ENCODE assay signal across 9 mouse cellular contexts in genomic region chr17:66480491-66481278, GRCm38 (mm10). TPM values are rescaled to one million over a fixed set of nuclear protein-coding genes. Genes with fewer than 3 reads are reported as not detected.
DNase-seq lines count a peak whose midpoint lies in the region; ATAC-seq and TF ChIP-seq lines count a peak whose summit lies in the region.
"Had no signal": no experiment of that assay in that cellular context is flagged by ENCODE, and none has a peak within 500 bp of the region (broad histone marks: within the 10 kb centered on the region; RNA-seq: fewer than 3 reads in every experiment).

No protein-coding gene starts in this region.

- 0 out of 2 replicates have a peak, but pooled peaks cover 6% of the 10 kb centered on the region for H3K27me3 ChIP-seq in kidney, postnatal 0 days (ENCODE audit: insufficient read depth, low read length)
- H3K27me3 ChIP-seq in forebrain, embryonic 10.5 days (ENCODE audit: poor library complexity, severe bottlenecking), result peaks cover 54% of the 10 kb centered on the region
- no peaks in the 10 kb centered on the region for H3K27me3 ChIP-seq in limb, embryonic 11.5 days (ENCODE audit: control insufficient read depth, insufficient read depth, low read length)
- H3K27me3 ChIP-seq in neural tube, embryonic 11.5 days (ENCODE audit: control insufficient read depth, insufficient read depth, low read length), result no peaks in the 10 kb centered on the region

- H3K9me3 ChIP-seq in kidney, postnatal 0 days (replicated peaks; ENCODE audit: low read length), result no peaks in the 10 kb centered on the region
- H3K9me3 ChIP-seq in forebrain, embryonic 10.5 days, result no peaks in the 10 kb centered on the region
- H3K9me3 ChIP-seq in limb, embryonic 11.5 days (ENCODE audit: control insufficient read depth, low read length), result no peaks in the 10 kb centered on the region
- H3K9me3 ChIP-seq in neural tube, embryonic 11.5 days (ENCODE audit: control insufficient read depth, low read length), result no peaks in the 10 kb centered on the region

- no peak for DNase-seq in kidney, postnatal 0 days (ENCODE audit: low spot score)
- no peak for DNase-seq in kidney, postnatal 36 days
- no peak for DNase-seq in forebrain, embryonic 10.5 days (ENCODE audit: extremely low spot score, low spot score)
- DNase-seq in limb, embryonic 11.5 days (ENCODE audit: low spot score), result no peak
- peak; percentile 21 for DNase-seq in neural tube, embryonic 11.5 days (ENCODE audit: low spot score)
- no peak for DNase-seq in cerebellum, adult 8-10 months
- no peak for DNase-seq in frontal cortex, postnatal 25 days (ENCODE audit: low spot score in 2 of 2)
- no peak for DNase-seq in layer of hippocampus, postnatal 14 days (ENCODE audit: low spot score in 2 of 2)
- DNase-seq: cerebellum, adult 9-10 months had no signal

- peak overlapping the region; percentile 39; the same call in 1 of the 2 replicates for H3K4me2 ChIP-seq in kidney, postnatal 0 days (ENCODE audit: low read length)
- peak overlapping the region; percentile 40; the same call in 1 of the 2 replicates for H3K4me2 ChIP-seq in limb, embryonic 11.5 days (ENCODE audit: low read depth, severe bottlenecking)
- peak overlapping the region; percentile 35 for H3K4me2 ChIP-seq in neural tube, embryonic 11.5 days (ENCODE audit: low read depth)

- H3K4me1 ChIP-seq in kidney, postnatal 0 days (replicated peaks; ENCODE audit: insufficient read depth, low read length), result no peaks in the 10 kb centered on the region
- H3K4me1 ChIP-seq in forebrain, embryonic 10.5 days, result peaks cover 47% of the 10 kb centered on the region
- 0 out of 2 replicates have a peak, but pooled peaks cover 6% of the 10 kb centered on the region for H3K4me1 ChIP-seq in limb, embryonic 11.5 days (ENCODE audit: control insufficient read depth, insufficient read depth, low read length)
- H3K4me1 ChIP-seq in neural tube, embryonic 11.5 days (ENCODE audit: control insufficient read depth, insufficient read depth, low read length), result peaks cover 16% of the 10 kb centered on the region

- H3K4me3 ChIP-seq in kidney, postnatal 0 days (replicated peaks; ENCODE audit: low read depth, low read length), result no peak overlapping the region
- peak overlapping the region; percentile 43 for H3K4me3 ChIP-seq in forebrain, embryonic 10.5 days
- H3K4me3 ChIP-seq in limb, embryonic 11.5 days (ENCODE audit: low read depth, low read length), result no peak overlapping the region
- H3K4me3 ChIP-seq in neural tube, embryonic 11.5 days (ENCODE audit: low read depth, low read length), result 0 out of 2 replicates have a peak overlapping the region, but pooled peaks have one; percentile 6

- no peak overlapping the region for H3K27ac ChIP-seq in kidney, postnatal 0 days
- H3K27ac ChIP-seq in forebrain, embryonic 10.5 days, result peak overlapping the region; percentile 83
- H3K27ac ChIP-seq in limb, embryonic 11.5 days (replicated peaks; ENCODE audit: low read depth, low read length), result no peak overlapping the region
- peak overlapping the region; percentile 91 for H3K27ac ChIP-seq in neural tube, embryonic 11.5 days (ENCODE audit: low read depth, low read length)

- ATAC-seq in kidney, postnatal 0 days (replicated peaks; ENCODE audit: low FRiP score, low read depth), result 0 out of 2 replicates have a peak, but pooled peaks have one; percentile 50
- ATAC-seq in limb, embryonic 11.5 days (ENCODE audit: insufficient number of reproducible peaks, low FRiP score, low TSS enrichment, low read depth), result no peak
- peak; percentile 48 for ATAC-seq in neural tube, embryonic 11.5 days (ENCODE audit: insufficient read depth, low FRiP score, low TSS enrichment)

- 36% methylated on average over 17 of the region's 17 CpGs for WGBS in kidney, postnatal 0 days
- 14% methylated on average over 17 of the region's 17 CpGs for WGBS in forebrain, embryonic 10.5 days
- WGBS in limb, embryonic 11.5 days, result 22% methylated on average over 17 of the region's 17 CpGs
- WGBS in neural tube, embryonic 11.5 days, result 15% methylated on average over 17 of the region's 17 CpGs

- H3K9ac ChIP-seq in kidney, postnatal 0 days (ENCODE audit: low read depth, low read length), result no peak overlapping the region
- peak overlapping the region; percentile 37; the same call in 1 of the 2 replicates for H3K9ac ChIP-seq in limb, embryonic 11.5 days (ENCODE audit: low read length)
- H3K9ac ChIP-seq in neural tube, embryonic 11.5 days (ENCODE audit: low read length), result peak overlapping the region; percentile 47

- no peaks in the 10 kb centered on the region for H3K36me3 ChIP-seq in kidney, postnatal 0 days (ENCODE audit: insufficient read depth, low read length)
- H3K36me3 ChIP-seq in forebrain, embryonic 10.5 days (replicated peaks), result no peaks in the 10 kb centered on the region
- no peaks in the 10 kb centered on the region for H3K36me3 ChIP-seq in limb, embryonic 11.5 days (ENCODE audit: control insufficient read depth, insufficient read depth, low read length)
- no peaks in the 10 kb centered on the region for H3K36me3 ChIP-seq in neural tube, embryonic 11.5 days (ENCODE audit: control insufficient read depth, insufficient read depth, low read length)

- no peak for TF ChIP-seq CTCF in kidney, postnatal 0 days (IDR thresholded peaks at IDR 0.05; ENCODE audit: low read depth)

RNA-seq across cellular contexts. Expression of gene Mtcl1, which starts 31.1 kb away (rescaled TPM):
- 3.5 and 3.6 TPM in 2 replicates for polyA plus RNA-seq in kidney, postnatal 0 days (2015; fragmentation: Nextera tagmentation; extraction: Ambion mirVana)
- 25.5 and 28.4 TPM in 2 replicates for polyA plus RNA-seq in forebrain, embryonic 10.5 days (2016; fragmentation: Nextera tagmentation; extraction: Ambion mirVana)
- 5.7 TPM in 2 replicates for polyA plus RNA-seq in limb, embryonic 11.5 days (2014; fragmentation: Nextera tagmentation; extraction: Ambion mirVana)
- polyA plus RNA-seq in neural tube, embryonic 11.5 days (2014; fragmentation: Nextera tagmentation; extraction: Ambion mirVana), result 26.8 and 29.6 TPM in 2 replicates
- total RNA-seq in layer of hippocampus, postnatal 14 days (2021), result 10 to 100 TPM; 25.8 to 26.0 TPM

RNA-seq across cellular contexts. Expression of gene Rab12, which starts 38.8 kb away (rescaled TPM):
- 46.3 and 51.0 TPM in 2 replicates for polyA plus RNA-seq in kidney, postnatal 0 days (2015; fragmentation: Nextera tagmentation; extraction: Ambion mirVana)
- polyA plus RNA-seq in forebrain, embryonic 10.5 days (2016; fragmentation: Nextera tagmentation; extraction: Ambion mirVana), result 24.8 and 26.4 TPM in 2 replicates
- 38.1 and 41.4 TPM in 2 replicates for polyA plus RNA-seq in limb, embryonic 11.5 days (2014; fragmentation: Nextera tagmentation; extraction: Ambion mirVana)
- polyA plus RNA-seq in neural tube, embryonic 11.5 days (2014; fragmentation: Nextera tagmentation; extraction: Ambion mirVana), result 42.2 and 43.4 TPM in 2 replicates
- 100 to 1,000 TPM; 121 to 126 TPM for total RNA-seq in layer of hippocampus, postnatal 14 days (2021)

Comparison
In these comparisons a context has a peak if more than half of its experiments do, and no peak if none do; other contexts are left out.
1. H3K27ac ChIP-seq: peak in forebrain, embryonic 10.5 days (single experiment) and neural tube, embryonic 11.5 days (single experiment); none in kidney, postnatal 0 days (single experiment) and limb, embryonic 11.5 days (single experiment).
2. H3K4me3 ChIP-seq: peak in forebrain, embryonic 10.5 days (single experiment) and neural tube, embryonic 11.5 days (single experiment); none in kidney, postnatal 0 days (single experiment) and limb, embryonic 11.5 days (single experiment).
3. Peak in every context shown above with its lines, with median percentiles within 50 percentile points of each other: H3K4me2 ChIP-seq.